ENCODE assay signal across 9 mouse cellular contexts in genomic region chr14:101781943-101782510, GRCm38 (mm10). TPM values are rescaled to one million over a fixed set of nuclear protein-coding genes. Genes with fewer than 3 reads are reported as not detected.
DNase-seq lines count a peak whose midpoint lies in the region; ATAC-seq lines count a peak whose summit lies in the region.
"Had no signal": no experiment of that assay in that cellular context is flagged by ENCODE, and none has a peak within 500 bp of the region (broad histone marks: within the 10 kb centered on the region; RNA-seq: fewer than 3 reads in every experiment).

No protein-coding gene starts in this region.

- DNase-seq in cerebellum, adult 9-10 months: peak; percentile 5
- no peak for DNase-seq in cerebellum, adult 18-20 months
- peak; percentile 71 for DNase-seq in midbrain, embryonic 14.5 days
- DNase-seq in midbrain, embryonic 10.5 days (ENCODE audit: low spot score): no peak
- DNase-seq in embryonic facial prominence, embryonic 10.5 days (ENCODE audit: low spot score): no peak
- DNase-seq in lung, postnatal 36 days: peak; percentile 74
- no peak for DNase-seq in ovary, postnatal 10 days (ENCODE audit: low spot score)

- peaks cover under 1% of the 10 kb centered on the region; the same call in 1 of the 2 replicates for H3K4me1 ChIP-seq in midbrain, embryonic 14.5 days (ENCODE audit: control insufficient read depth, insufficient read depth, low read length)
- peaks cover 1% of the 10 kb centered on the region; the same call in 1 of the 2 replicates for H3K4me1 ChIP-seq in midbrain, embryonic 10.5 days
- H3K4me1 ChIP-seq in embryonic facial prominence, embryonic 10.5 days: no peaks in the 10 kb centered on the region
- no peaks in the 10 kb centered on the region for H3K4me1 ChIP-seq in kidney, embryonic 15.5 days

- no peaks in the 10 kb centered on the region for H3K36me3 ChIP-seq in midbrain, embryonic 14.5 days (ENCODE audit: control insufficient read depth, insufficient read depth, low read length)
- no peaks in the 10 kb centered on the region for H3K36me3 ChIP-seq in midbrain, embryonic 10.5 days
- no peaks in the 10 kb centered on the region for H3K36me3 ChIP-seq in embryonic facial prominence, embryonic 10.5 days (replicated peaks)
- no peaks in the 10 kb centered on the region for H3K36me3 ChIP-seq in kidney, embryonic 15.5 days

- no peak overlapping the region for H3K4me2 ChIP-seq in midbrain, embryonic 14.5 days (ENCODE audit: low read length)
- no peak overlapping the region for H3K4me2 ChIP-seq in kidney, embryonic 15.5 days

- ATAC-seq in midbrain, embryonic 14.5 days (ENCODE audit: low FRiP score, low TSS enrichment): no peak; the same call in 1 of the 2 replicates
- ATAC-seq in kidney, embryonic 15.5 days (replicated peaks; ENCODE audit: low FRiP score): peak; percentile 43; the same call in 1 of the 2 replicates

- H3K27ac ChIP-seq in midbrain, embryonic 14.5 days (replicated peaks; ENCODE audit: low read depth, low read length): no peak overlapping the region
- H3K27ac ChIP-seq in midbrain, embryonic 10.5 days (replicated peaks): no peak overlapping the region
- H3K27ac ChIP-seq in embryonic facial prominence, embryonic 10.5 days (replicated peaks): peak overlapping the region; percentile 35; the same call in 1 of the 2 replicates
- no peak overlapping the region for H3K27ac ChIP-seq in kidney, embryonic 15.5 days

- WGBS in midbrain, embryonic 14.5 days: 29% methylated on average over 3 of the region's 3 CpGs
- 46% methylated on average over 3 of the region's 3 CpGs for WGBS in midbrain, embryonic 10.5 days
- WGBS in embryonic facial prominence, embryonic 10.5 days: 43% methylated on average over 3 of the region's 3 CpGs
- 12% methylated on average over 3 of the region's 3 CpGs for WGBS in kidney, embryonic 15.5 days

- no peak overlapping the region for H3K9ac ChIP-seq in midbrain, embryonic 14.5 days (replicated peaks; ENCODE audit: low read length)
- no peak overlapping the region for H3K9ac ChIP-seq in kidney, embryonic 15.5 days

- no peaks in the 10 kb centered on the region for H3K27me3 ChIP-seq in midbrain, embryonic 14.5 days (ENCODE audit: control insufficient read depth, insufficient read depth, low read length)
- no peaks in the 10 kb centered on the region for H3K27me3 ChIP-seq in midbrain, embryonic 10.5 days (ENCODE audit: low read depth, poor library complexity, severe bottlenecking)
- H3K27me3 ChIP-seq in embryonic facial prominence, embryonic 10.5 days (replicated peaks; ENCODE audit: low read depth, poor library complexity, severe bottlenecking): no peaks in the 10 kb centered on the region
- H3K27me3 ChIP-seq in kidney, embryonic 15.5 days: no peaks in the 10 kb centered on the region

- no peaks in the 10 kb centered on the region for H3K9me3 ChIP-seq in midbrain, embryonic 14.5 days (ENCODE audit: control insufficient read depth, low read length)
- no peaks in the 10 kb centered on the region for H3K9me3 ChIP-seq in midbrain, embryonic 10.5 days (replicated peaks)
- no peaks in the 10 kb centered on the region for H3K9me3 ChIP-seq in embryonic facial prominence, embryonic 10.5 days
- H3K9me3 ChIP-seq in kidney, embryonic 15.5 days (replicated peaks): no peaks in the 10 kb centered on the region

- no peak overlapping the region for H3K4me3 ChIP-seq in midbrain, embryonic 14.5 days (replicated peaks; ENCODE audit: low read depth, low read length)
- no peak overlapping the region for H3K4me3 ChIP-seq in midbrain, embryonic 10.5 days
- H3K4me3 ChIP-seq in embryonic facial prominence, embryonic 10.5 days: no peak overlapping the region
- no peak overlapping the region for H3K4me3 ChIP-seq in kidney, embryonic 15.5 days (replicated peaks)

RNA-seq across cellular contexts. Expression of gene Lmo7, which starts 52.3 kb away (rescaled TPM):
- polyA plus RNA-seq in midbrain, embryonic 14.5 days (2014; fragmentation: Nextera tagmentation; extraction: Ambion mirVana): 1.2 and 1.7 TPM in 2 replicates
- 1.7 and 1.8 TPM in 2 replicates for polyA plus RNA-seq in midbrain, embryonic 10.5 days (2016; fragmentation: Nextera tagmentation; extraction: Ambion mirVana)
- 3.5 and 3.8 TPM in 2 replicates for polyA plus RNA-seq in embryonic facial prominence, embryonic 10.5 days (2016; fragmentation: Nextera tagmentation; extraction: Ambion mirVana)
- polyA plus RNA-seq in kidney, embryonic 15.5 days (2015; fragmentation: Nextera tagmentation; extraction: Ambion mirVana): 12.2 and 16.4 TPM in 2 replicates

RNA-seq across cellular contexts. Expression of gene Gm9922, which starts 52.4 kb away (rescaled TPM):
- not detected in 2 replicates for polyA plus RNA-seq in midbrain, embryonic 14.5 days (2014; fragmentation: Nextera tagmentation; extraction: Ambion mirVana)
- 1.1 TPM in 1 of 2 replicates, not detected in the other for polyA plus RNA-seq in midbrain, embryonic 10.5 days (2016; fragmentation: Nextera tagmentation; extraction: Ambion mirVana)
- polyA plus RNA-seq in embryonic facial prominence, embryonic 10.5 days (2016; fragmentation: Nextera tagmentation; extraction: Ambion mirVana): 0.68 and 1.6 TPM in 2 replicates
- 3.1 and 3.5 TPM in 2 replicates for polyA plus RNA-seq in kidney, embryonic 15.5 days (2015; fragmentation: Nextera tagmentation; extraction: Ambion mirVana)
- polyA plus RNA-seq: liver, embryonic 16.5 days had no signal

Comparison
In these comparisons a context has a peak if more than half of its experiments do, and no peak if none do; other contexts are left out.
1. DNase-seq: peak in cerebellum, adult 9-10 months (single experiment), midbrain, embryonic 14.5 days (single experiment) and lung, postnatal 36 days (single experiment); none in cerebellum, adult 18-20 months (0 of 2), midbrain, embryonic 10.5 days (single experiment), embryonic facial prominence, embryonic 10.5 days (single experiment) and ovary, postnatal 10 days (single experiment).